Mouse (Mus musculus) ES-Bruce4 (cell line): ENCODE measurements at regions not wholly inside any gene's neighbourhood (a gene's known extent, or its start where the extent isn't known, plus 50 kb on each side); places are given as distances from the start of the nearest gene placed in this dataset.

Experiments
- H3K27ac ChIP-seq: 2 replicates; pipeline ENCODE4 v1.5.1; 2012; ENCODE audit warnings: low read length, inconsistent platforms; ENCODE audit not compliant: insufficient read depth
- H3K27me3 ChIP-seq: 2 replicates; pipeline ENCODE4 v1.6.1; 2012; ENCODE audit warnings: mild to moderate bottlenecking, low read length, inconsistent platforms; ENCODE audit not compliant: control insufficient read depth, poor library complexity, insufficient read depth, severe bottlenecking
- H3K36me3 ChIP-seq: 2 replicates; pipeline ENCODE4 v1.6.1; 2012; ENCODE audit warnings: inconsistent platforms, mild to moderate bottlenecking, low read length, moderate library complexity; ENCODE audit not compliant: control insufficient read depth, poor library complexity, insufficient read depth, severe bottlenecking
- H3K4me1 ChIP-seq: one replicate; pipeline ENCODE4 v1.8.1; 2011; ENCODE audit warnings: low read length; ENCODE audit not compliant: control insufficient read depth, insufficient read depth
- H3K4me3 ChIP-seq: 2 replicates; pipeline ENCODE4 v1.5.1; 2011; ENCODE audit warnings: low read depth, mild to moderate bottlenecking, low read length
- H3K9ac ChIP-seq: 2 replicates; pipeline ENCODE4 v1.6.1; 2012; ENCODE audit warnings: low read depth, mild to moderate bottlenecking, inconsistent platforms; ENCODE audit not compliant: poor library complexity, severe bottlenecking
- H3K9me3 ChIP-seq: replicated peaks from 2 replicates; pipeline ENCODE4 v1.6.1; 2012; ENCODE audit warnings: mild to moderate bottlenecking, low read length, inconsistent platforms; ENCODE audit not compliant: control insufficient read depth, poor library complexity, insufficient read depth, severe bottlenecking
- CTCF ChIP-seq: IDR thresholded peaks from one replicate; pipeline ENCODE4 v1.8.1; 2011; ENCODE audit warnings: low read depth, low read length
- EP300 ChIP-seq: IDR thresholded peaks from 2 replicates; pipeline ENCODE4 v1.6.1; 2011; ENCODE audit warnings: low read depth, low read length; ENCODE audit not compliant: insufficient read depth
- POLR2A ChIP-seq: IDR thresholded peaks from one replicate; pipeline ENCODE4 v1.8.1; 2011; ENCODE audit warnings: low read length; ENCODE audit not compliant: insufficient read depth

GRCm38 (mm10) chr10:83882891-83883185 is 160.2 kb downstream of the 1500009L16Rik start:
- H3K9me3 ChIP-seq = no peaks in the 10 kb centered on the region
- no peak overlapping the region for H3K4me3 ChIP-seq
- TF ChIP-seq EP300 = no peak
- TF ChIP-seq POLR2A = no peak
- no peak for TF ChIP-seq CTCF
- no peaks in the 10 kb centered on the region for H3K27me3 ChIP-seq
- H3K9ac ChIP-seq = no peak overlapping the region
- no peak overlapping the region for H3K27ac ChIP-seq
- no peaks in the 10 kb centered on the region for H3K36me3 ChIP-seq
- H3K4me1 ChIP-seq = no peaks in the 10 kb centered on the region

GRCm38 (mm10) chr10:83884553-83884952 is 161.9 kb downstream of the 1500009L16Rik start:
- no peak for TF ChIP-seq POLR2A
- Histone ChIP-seq H3K4me3 (no peak overlapping the region), H3K27ac (no peak overlapping the region), H3K27me3 (no peaks in the 10 kb centered on the region), H3K9me3 (no peaks in the 10 kb centered on the region), H3K4me1 (no peaks in the 10 kb centered on the region), H3K36me3 (no peaks in the 10 kb centered on the region), H3K9ac (no peak overlapping the region)

- no peaks in the 10 kb centered on the region for H3K4me1 ChIP-seq
- H3K9ac ChIP-seq = no peak overlapping the region
- no peak overlapping the region for H3K4me3 ChIP-seq
- H3K36me3 ChIP-seq = no peaks in the 10 kb centered on the region
- H3K27me3 ChIP-seq = no peaks in the 10 kb centered on the region
- TF ChIP-seq CTCF = no peak
- no peak for TF ChIP-seq EP300
- no peak for TF ChIP-seq POLR2A
- no peaks in the 10 kb centered on the region for H3K9me3 ChIP-seq
- H3K27ac ChIP-seq = no peak overlapping the region
Observed at GRCm38 (mm10) chr10:83888587-83888986, 165.9 kb downstream of the 1500009L16Rik start.

GRCm38 (mm10) chr10:83895741-83896150 is 173.1 kb downstream of the 1500009L16Rik start:
- no peaks in the 10 kb centered on the region for H3K9me3 ChIP-seq
- H3K4me1 ChIP-seq = no peaks in the 10 kb centered on the region
- H3K4me3 ChIP-seq = no peak overlapping the region
- no peak for TF ChIP-seq CTCF
- TF ChIP-seq EP300 = no peak
- H3K27ac ChIP-seq = no peak overlapping the region
- no peaks in the 10 kb centered on the region for H3K36me3 ChIP-seq
- H3K27me3 ChIP-seq = no peaks in the 10 kb centered on the region
- no peak overlapping the region for H3K9ac ChIP-seq

- Histone ChIP-seq H3K9me3 (no peaks in the 10 kb centered on the region; the same call in 1 of the 2 replicates), H3K4me3 (no peak overlapping the region), H3K4me1 (no peaks in the 10 kb centered on the region), H3K36me3 (no peaks in the 10 kb centered on the region), H3K9ac (no peak overlapping the region), H3K27me3 (no peaks in the 10 kb centered on the region), H3K27ac (no peak overlapping the region)
- TF ChIP-seq POLR2A = no peak
- TF ChIP-seq EP300 = no peak
- TF ChIP-seq CTCF = no peak
Observed at GRCm38 (mm10) chr10:83896160-83896559, 173.5 kb downstream of the 1500009L16Rik start.

- no peaks in the 10 kb centered on the region for H3K36me3 ChIP-seq
- no peak for TF ChIP-seq EP300
- TF ChIP-seq CTCF = no peak
- TF ChIP-seq POLR2A = no peak
- H3K9ac ChIP-seq = no peak overlapping the region
- H3K4me1 ChIP-seq = no peaks in the 10 kb centered on the region
- H3K9me3 ChIP-seq = no peaks in the 10 kb centered on the region; the same call in 1 of the 2 replicates
- no peak overlapping the region for H3K4me3 ChIP-seq
- H3K27me3 ChIP-seq = no peaks in the 10 kb centered on the region
- H3K27ac ChIP-seq = no peak overlapping the region
Observed at GRCm38 (mm10) chr10:83897558-83897957, 174.9 kb downstream of the 1500009L16Rik start.

GRCm38 (mm10) chr10:83906751-83907150 is 184.1 kb downstream of the 1500009L16Rik start:
- Histone ChIP-seq H3K9ac (no peak overlapping the region), H3K36me3 (no peaks in the 10 kb centered on the region), H3K27me3 (no peaks in the 10 kb centered on the region; the same call in 1 of the 2 replicates), H3K4me3 (no peak overlapping the region), H3K9me3 (no peaks in the 10 kb centered on the region), H3K4me1 (no peaks in the 10 kb centered on the region), H3K27ac (no peak overlapping the region)
- no peak for TF ChIP-seq CTCF
- TF ChIP-seq POLR2A = no peak
- no peak for TF ChIP-seq EP300
